Mouse (Mus musculus) embryonic facial prominence, embryonic 15.5 days (tissue): ENCODE results near the gene Speer4c. TPM values are rescaled to one million over a fixed set of nuclear protein-coding genes. Genes with fewer than 3 reads are reported as not detected.
"Not testable (repeated sequence)": the region's sequence is repeated elsewhere in the genome, so short reads cannot be mapped to it uniquely, and the experiment has no call there.

Experiments used
- ATAC-seq: fragments of 200-750 bp; cut with Nextera tagmentation; 2 replicates; pipeline ENCODE4 v1.8.0; 2017; ENCODE audit warnings: low read depth, moderate TSS enrichment; ENCODE audit not compliant: insufficient number of reproducible peaks, low FRiP score, low TSS enrichment
- H3K27ac ChIP-seq: fragments of 300-500 bp; sonication (generic); replicated peaks from 2 replicates; pipeline ENCODE4 v1.5.1; 2015; ENCODE audit warnings: mild to moderate bottlenecking, inconsistent platforms
- H3K27me3 ChIP-seq: fragments of 300-500 bp; sonication (generic); 2 replicates; pipeline ENCODE4 v1.6.1; 2015; ENCODE audit warnings: inconsistent platforms
- H3K36me3 ChIP-seq: fragments of 300-500 bp; sonication (generic); 2 replicates; pipeline ENCODE4 v1.6.1; 2015; ENCODE audit warnings: mild to moderate bottlenecking, inconsistent platforms
- H3K4me1 ChIP-seq: fragments of 300-500 bp; sonication (generic); 2 replicates; pipeline ENCODE4 v1.6.1; 2015; ENCODE audit warnings: inconsistent platforms
- H3K4me2 ChIP-seq: fragments of 300-500 bp; sonication (generic); replicated peaks from 2 replicates; pipeline ENCODE4 v1.6.1; 2015; ENCODE audit warnings: mild to moderate bottlenecking, inconsistent platforms
- H3K4me3 ChIP-seq: fragments of 300-500 bp; sonication (generic); replicated peaks from 2 replicates; pipeline ENCODE4 v1.5.1; 2015; ENCODE audit warnings: mild to moderate bottlenecking, inconsistent platforms
- H3K9ac ChIP-seq: fragments of 300-500 bp; sonication (generic); 2 replicates; pipeline ENCODE4 v1.6.1; 2015; ENCODE audit warnings: inconsistent platforms
- H3K9me3 ChIP-seq: fragments of 300-500 bp; sonication (generic); replicated peaks from 2 replicates; pipeline ENCODE4 v1.6.1; 2016; ENCODE audit warnings: inconsistent platforms
- WGBS: fragments of 180-500 bp; shearing (Covaris S2); methylation state at CpG from one replicate; pipeline ENCODE4 v1.1.7; 2015; 5-methylcytosine and 5-hydroxymethylcytosine counted together
- polyA plus RNA-seq: library from polyadenylated mRNA; unstranded; fragments of >200 nt; fragmentation: Nextera tagmentation; extraction: Ambion mirVana; gene quantifications from 2 replicates; pipeline ENCODE4 v1.2.1, GENCODE M21; 2015

Gene Speer4c
- polyA plus RNA-seq, 1 experiment from 2014 or later = 0.16 TPM

DNA sequence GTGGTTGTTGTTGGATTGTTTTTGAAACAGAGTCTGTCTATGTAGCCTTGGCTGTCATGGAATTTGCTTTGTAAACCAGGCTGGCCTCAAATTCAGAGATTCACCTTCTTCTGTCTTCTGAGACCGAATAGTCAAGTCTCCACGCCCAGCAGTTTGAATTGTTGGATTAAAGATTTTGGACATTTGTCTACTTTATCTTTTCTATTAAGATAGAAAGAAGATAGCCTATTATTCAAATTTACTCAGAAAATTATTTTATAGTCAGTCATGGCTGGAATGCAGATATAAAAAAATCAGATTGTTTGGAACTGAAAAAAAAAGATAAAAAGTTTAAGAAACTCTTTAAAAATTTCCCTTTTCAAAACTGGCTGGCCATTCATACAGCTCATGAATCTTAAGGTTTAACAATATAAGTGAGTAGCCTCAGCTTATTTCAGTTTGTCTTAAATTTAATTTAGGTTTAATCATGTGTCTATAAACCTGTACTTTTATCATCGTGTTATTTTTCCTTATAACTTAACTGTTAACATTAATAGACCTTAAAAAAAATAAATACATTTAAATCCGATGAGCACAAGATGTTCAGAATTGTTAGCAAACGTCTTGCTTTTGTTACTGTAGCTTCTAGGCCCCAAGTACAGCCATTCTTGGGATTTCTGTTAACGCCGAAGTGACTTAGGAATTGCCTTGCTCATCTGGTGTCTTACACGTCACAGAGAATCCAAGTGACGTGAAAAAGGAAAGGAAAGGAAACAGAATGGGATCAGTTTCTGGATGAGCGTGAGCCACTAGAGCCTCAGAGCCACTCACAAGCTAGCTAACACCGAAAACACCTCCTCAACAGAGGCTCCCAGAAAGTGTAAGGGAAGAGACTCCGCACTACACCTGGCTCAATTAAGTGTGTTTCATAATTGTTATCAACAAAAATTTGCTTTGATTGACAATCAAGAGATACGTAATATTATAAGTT lies 33.8 kb downstream of the Speer4c start:
- not testable (repeated sequence) for H3K4me2 ChIP-seq, H3K4me3 ChIP-seq, H3K36me3 ChIP-seq, H3K9me3 ChIP-seq, H3K9ac ChIP-seq, H3K27ac ChIP-seq, H3K4me1 ChIP-seq, H3K27me3 ChIP-seq
- peak; percentile 85 for ATAC-seq
- WGBS = 65% methylated on average over 13 of the region's 13 CpGs

DNA sequence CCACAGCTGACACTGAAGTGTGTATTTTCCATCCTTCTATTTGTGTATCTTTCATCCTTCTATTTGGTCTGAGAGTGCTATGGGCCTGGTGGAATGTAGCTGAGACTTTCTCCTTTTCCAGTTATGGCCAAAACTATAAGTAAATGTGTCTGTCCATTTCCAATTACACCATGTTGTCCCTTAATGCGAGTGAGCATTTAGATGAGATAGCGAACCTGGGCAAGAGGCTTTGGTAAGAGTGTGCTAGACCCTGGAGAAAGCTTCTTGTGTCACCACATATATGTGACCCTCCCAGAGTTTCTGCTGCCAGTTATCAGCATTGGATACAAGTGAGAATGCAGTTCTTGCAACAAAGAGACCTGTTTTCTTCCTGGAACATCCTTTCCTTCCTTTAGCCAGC lies 35.2 kb downstream of the Speer4c start:
- not testable (repeated sequence) for H3K4me3 ChIP-seq

DNA sequence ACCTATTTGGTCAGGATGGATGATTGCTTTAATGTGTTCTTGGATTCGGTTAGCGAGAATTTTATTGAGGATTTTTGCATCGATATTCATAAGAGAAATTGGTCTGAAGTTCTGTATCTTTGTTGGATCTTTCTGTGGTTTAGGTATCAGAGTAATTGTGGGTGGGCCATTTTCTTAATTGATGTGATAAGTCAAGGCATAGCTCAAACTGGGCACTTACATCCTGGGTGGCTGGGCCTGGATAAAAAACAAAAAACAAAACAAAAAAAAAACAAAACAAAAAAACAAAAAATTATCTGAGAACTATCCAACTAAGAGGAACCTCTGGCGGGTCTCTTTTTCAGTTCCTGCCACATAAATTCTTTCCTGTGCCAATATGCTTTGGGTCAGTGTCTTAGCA lies 36.3 kb downstream of the Speer4c start:
- H3K9ac ChIP-seq = not testable (repeated sequence)
- 0 out of 2 replicates have a peak, but pooled peaks have one; percentile 73 for ATAC-seq

More for the DNA sequence above, 35.2 kb downstream of the Speer4c start:
- not testable (repeated sequence) for ATAC-seq, H3K27ac ChIP-seq, H3K9me3 ChIP-seq, H3K36me3 ChIP-seq, H3K4me2 ChIP-seq, H3K27me3 ChIP-seq, H3K9ac ChIP-seq, H3K4me1 ChIP-seq
- WGBS = 61% methylated on average over 2 of the region's 2 CpGs

DNA sequence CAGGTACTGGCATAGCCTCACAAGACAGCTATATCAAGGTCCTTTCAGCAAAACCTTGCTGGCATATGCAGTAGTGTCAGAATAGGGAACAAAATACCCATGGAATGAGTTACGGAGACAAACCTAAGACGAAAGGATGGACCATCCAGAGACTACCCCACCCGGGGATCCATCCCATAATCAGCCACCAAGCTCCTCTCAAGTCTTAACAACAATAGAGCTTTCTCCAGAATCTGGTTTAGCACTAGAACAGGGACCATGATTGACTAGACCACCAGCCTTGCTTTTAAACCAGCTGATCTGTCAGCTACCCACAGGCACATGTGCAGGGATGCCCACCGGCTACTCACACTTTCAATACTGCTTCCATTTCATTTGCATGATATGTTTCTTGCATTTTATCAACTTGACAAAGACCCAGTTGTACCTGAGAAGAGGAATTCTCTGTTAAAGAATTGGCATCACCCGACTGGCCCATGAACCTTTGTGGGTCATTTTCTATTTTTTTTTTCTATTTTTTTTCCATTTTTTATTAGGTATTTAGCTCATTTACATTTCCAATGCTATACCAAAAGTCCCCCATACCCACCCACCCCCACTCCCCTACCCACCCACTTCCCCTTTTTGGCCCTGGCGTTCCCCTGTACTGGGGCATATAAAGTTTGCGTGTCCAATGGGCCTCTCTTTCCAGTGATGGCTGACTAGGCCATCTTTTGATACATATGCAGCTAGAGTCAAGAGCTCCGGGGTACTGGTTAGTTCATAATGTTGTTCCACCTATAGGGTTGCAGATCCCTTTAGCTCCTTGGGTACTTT lies 39.4 kb downstream of the Speer4c start:
- H3K9me3 ChIP-seq = peaks cover 13% of the 10 kb centered on the region; the same call in 1 of the 2 replicates
- peak; percentile 80 for ATAC-seq
- H3K27ac ChIP-seq, H3K9ac ChIP-seq, H3K4me1 ChIP-seq, H3K36me3 ChIP-seq, H3K4me3 ChIP-seq, H3K27me3 ChIP-seq, H3K4me2 ChIP-seq: not testable (repeated sequence)
- 86% methylated on average over 5 of the region's 8 CpGs for WGBS

More for the DNA sequence above, 36.3 kb downstream of the Speer4c start:
- WGBS = 80% methylated on average over 4 of the region's 4 CpGs
- not testable (repeated sequence) for H3K9me3 ChIP-seq, H3K27me3 ChIP-seq, H3K4me2 ChIP-seq, H3K27ac ChIP-seq, H3K36me3 ChIP-seq, H3K4me1 ChIP-seq, H3K4me3 ChIP-seq

DNA sequence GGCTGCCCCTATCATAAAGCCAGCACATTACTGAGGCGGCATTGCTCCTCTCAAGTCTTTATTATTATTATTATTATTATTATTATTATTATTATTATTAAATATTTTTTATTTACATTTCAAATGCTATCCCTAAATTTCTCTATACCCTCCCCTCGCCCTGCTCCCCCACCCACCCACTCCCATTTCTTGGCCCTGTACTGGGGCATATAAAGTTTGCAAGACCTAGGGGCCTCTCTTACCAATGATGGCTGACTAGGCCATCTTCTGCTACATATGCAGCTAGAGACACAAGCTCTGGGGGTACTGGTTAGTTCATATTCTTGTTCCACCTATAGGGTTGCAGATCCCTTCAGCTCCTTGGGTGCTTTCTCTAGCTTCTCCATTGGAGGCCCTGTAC lies 40.1 kb downstream of the Speer4c start:
- H3K27ac ChIP-seq, H3K4me3 ChIP-seq, H3K4me1 ChIP-seq, H3K36me3 ChIP-seq, H3K4me2 ChIP-seq, H3K9ac ChIP-seq, H3K27me3 ChIP-seq, ATAC-seq: not testable (repeated sequence)
- 78% methylated on average over 2 of the region's 2 CpGs for WGBS
- H3K9me3 ChIP-seq = peaks cover 10% of the 10 kb centered on the region; the same call in 1 of the 2 replicates

DNA sequence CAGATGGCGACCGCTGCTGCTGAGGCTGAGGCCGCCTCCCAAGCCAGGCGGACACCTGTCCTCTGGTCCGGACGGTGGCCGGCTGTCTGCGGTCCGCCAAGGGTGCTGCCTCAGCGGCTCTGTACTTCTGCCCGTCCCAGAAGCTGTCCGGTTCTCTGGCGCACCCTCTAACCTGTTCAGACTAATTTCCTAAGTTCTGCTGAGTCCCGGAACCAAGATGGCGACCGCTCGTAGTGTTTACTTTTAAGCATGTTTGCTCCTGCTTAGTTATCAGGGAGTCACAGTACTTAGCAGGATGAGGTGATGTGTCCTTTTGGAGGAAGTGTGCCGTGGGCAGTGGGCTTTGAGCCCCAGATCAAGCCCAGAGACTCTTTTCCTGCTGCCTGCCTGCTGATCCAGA lies 43.3 kb downstream of the Speer4c start:
- H3K4me1 ChIP-seq, H3K36me3 ChIP-seq, H3K27me3 ChIP-seq, H3K9ac ChIP-seq, H3K27ac ChIP-seq, H3K4me2 ChIP-seq, H3K9me3 ChIP-seq, H3K4me3 ChIP-seq: not testable (repeated sequence)
- 82% methylated on average over 9 of the region's 18 CpGs for WGBS
- peak; percentile 54; the same call in 1 of the 2 replicates for ATAC-seq

DNA sequence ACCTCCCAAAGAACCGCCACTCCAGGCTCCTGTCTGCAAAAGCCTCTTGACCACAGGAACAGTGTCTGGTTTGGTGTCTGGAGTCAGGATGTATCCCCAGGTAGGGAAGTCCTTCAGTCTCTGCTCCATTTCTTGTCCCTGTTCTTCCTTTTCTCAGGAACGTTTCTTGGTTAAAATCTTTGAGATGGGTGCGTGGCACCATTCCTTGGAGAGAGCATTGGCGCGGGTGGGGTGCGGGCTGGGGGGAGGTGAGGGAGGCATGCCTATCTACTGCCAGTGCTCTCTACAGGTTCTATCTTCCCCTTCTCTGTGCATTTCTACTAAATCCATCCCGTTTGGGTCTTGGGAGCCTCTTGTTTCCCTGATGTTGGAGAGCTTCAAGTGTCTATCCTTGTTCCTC lies 50.2 kb downstream of the Speer4c start:
- not testable (repeated sequence) for H3K4me1 ChIP-seq, H3K9ac ChIP-seq, H3K4me3 ChIP-seq, H3K27ac ChIP-seq, H3K36me3 ChIP-seq, H3K27me3 ChIP-seq, ATAC-seq, H3K4me2 ChIP-seq, H3K9me3 ChIP-seq
- WGBS = 70% methylated on average over 7 of the region's 7 CpGs

Other genes starting within 250 kb of the Speer4c start
- gene Gm21149, start 237.7 kb downstream of the Speer4c start, polyA plus RNA-seq = 0.20 and 0.25 TPM in 2 replicates
- gene Gm21190, start 185.0 kb downstream of the Speer4c start, polyA plus RNA-seq = 0.23 TPM in 1 of 2 replicates, not detected in the other
- gene Gm21083, start 136.9 kb downstream of the Speer4c start, polyA plus RNA-seq = not detected in 2 replicates
- 0.33 TPM in 1 of 2 replicates, not detected in the other for gene Speer4d, start 95.2 kb downstream of the Speer4c start, polyA plus RNA-seq
- not detected in 2 replicates for gene 4930572O03Rik, start 57.2 kb downstream of the Speer4c start, polyA plus RNA-seq
- gene Cacna2d1, start 220.4 kb upstream of the Speer4c start, polyA plus RNA-seq = 18.5 and 19.1 TPM in 2 replicates